Mouse (Mus musculus) megakaryocyte, adult 5-6 weeks (primary cell): ENCODE measurements around the gene Smu1. TPM values are rescaled to one million over a fixed set of nuclear protein-coding genes. Genes with fewer than 3 reads are reported as not detected.
"Not testable (repeated sequence)": the region's sequence is repeated elsewhere in the genome, so short reads cannot be mapped to it uniquely, and the experiment has no call there.

ENCODE experiments used
- ATAC-seq: 2 replicates; pipeline ENCODE4 v1.8.0; 2016; ENCODE audit warnings: mild to moderate bottlenecking, inconsistent platforms; ENCODE audit not compliant: poor library complexity, severe bottlenecking
- total RNA-seq, 2 experiments: library from RNA; stranded (forward) in 1 of 2; stranded (reverse) in 1 of 2; fragments of 153-499, 151-499 nt in 1 of 2; fragments of 221-1000, 200-1000 nt in 1 of 2; gene quantifications; 2 replicates each; pipeline versions ENCODE4 v1.2.3 to v1.2.4; 2015 to 2017

Smu1 gene
- total RNA-seq (2015) (56.4 and 66.7 TPM in 2 replicates), total RNA-seq (2017) (94.9 and 100 TPM in 2 replicates)

- ATAC-seq: peak; percentile 99
These were observed at the start of gene Smu1 for GRCm38 (mm10) chr4:40757780-40758420. TSS of gene Smu1 (minus strand) at chr4:40757923.

DNA sequence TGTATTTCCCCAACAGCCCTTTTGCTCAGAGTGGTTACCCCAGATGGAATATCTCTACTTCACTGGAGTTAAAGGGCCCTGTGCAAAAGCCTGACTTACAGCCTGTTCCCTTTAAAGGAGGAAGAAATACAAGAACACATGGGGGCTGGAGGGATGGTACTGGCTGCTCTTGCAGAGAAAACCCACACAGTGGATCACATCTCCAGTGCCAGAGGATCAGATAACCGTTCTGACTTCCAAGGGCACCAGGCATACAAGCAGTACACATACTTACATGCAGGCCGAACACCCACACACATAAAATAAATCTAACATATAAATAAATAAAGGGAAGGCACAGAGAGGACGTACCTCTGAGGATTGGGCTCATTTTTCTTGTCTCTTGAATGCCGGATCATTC, 49.7 kb upstream of the Smu1 start:
- ATAC-seq: no peak

DNA sequence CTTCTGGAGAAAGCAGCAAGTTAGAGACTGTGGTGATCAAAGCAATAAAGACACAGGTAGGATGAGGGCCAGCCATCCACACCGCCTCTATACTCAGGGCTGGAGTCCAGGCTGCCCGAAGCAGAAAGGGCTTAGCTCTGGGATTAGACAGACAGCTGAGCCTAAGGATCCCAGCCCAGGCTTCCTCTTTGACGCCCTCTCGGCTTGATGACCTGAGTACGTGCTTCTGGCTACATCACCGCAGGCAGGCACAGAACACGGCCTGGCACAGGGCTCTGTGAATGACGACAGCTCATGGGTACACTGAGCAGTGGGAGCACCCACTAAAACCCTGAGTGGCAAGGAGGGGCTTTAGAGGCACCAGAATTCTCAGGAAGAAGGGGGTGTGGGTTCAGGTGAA, 47.7 kb upstream of the Smu1 start:
- ATAC-seq: no peak

GRCm38 (mm10) chr4:40802787-40803186, 45.1 kb upstream of the Smu1 start:
- ATAC-seq: no peak

DNA sequence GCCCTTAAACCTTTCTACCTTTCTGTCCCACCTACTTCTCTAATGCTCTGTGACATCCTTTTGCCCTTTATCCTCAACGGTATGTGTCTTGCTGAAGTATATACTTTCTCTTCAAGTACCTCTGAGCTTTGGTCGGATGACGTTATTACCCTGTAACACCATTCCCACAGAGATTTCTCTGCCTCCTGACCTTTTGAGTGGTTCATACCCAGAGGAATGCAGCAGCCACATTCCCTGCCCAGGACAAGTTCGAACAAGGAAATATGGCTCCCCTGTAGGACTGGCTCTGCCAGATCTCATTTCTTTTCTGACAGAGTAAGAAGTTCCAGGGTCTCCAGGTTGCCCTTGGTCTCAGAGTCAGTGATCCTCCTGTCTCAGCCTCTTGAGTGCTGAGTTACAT, 44.2 kb upstream of the Smu1 start:
- ATAC-seq: no peak

- ATAC-seq: no peak
These were observed 43.1 kb upstream of the Smu1 start for GRCm38 (mm10) chr4:40800873-40801272.

DNA sequence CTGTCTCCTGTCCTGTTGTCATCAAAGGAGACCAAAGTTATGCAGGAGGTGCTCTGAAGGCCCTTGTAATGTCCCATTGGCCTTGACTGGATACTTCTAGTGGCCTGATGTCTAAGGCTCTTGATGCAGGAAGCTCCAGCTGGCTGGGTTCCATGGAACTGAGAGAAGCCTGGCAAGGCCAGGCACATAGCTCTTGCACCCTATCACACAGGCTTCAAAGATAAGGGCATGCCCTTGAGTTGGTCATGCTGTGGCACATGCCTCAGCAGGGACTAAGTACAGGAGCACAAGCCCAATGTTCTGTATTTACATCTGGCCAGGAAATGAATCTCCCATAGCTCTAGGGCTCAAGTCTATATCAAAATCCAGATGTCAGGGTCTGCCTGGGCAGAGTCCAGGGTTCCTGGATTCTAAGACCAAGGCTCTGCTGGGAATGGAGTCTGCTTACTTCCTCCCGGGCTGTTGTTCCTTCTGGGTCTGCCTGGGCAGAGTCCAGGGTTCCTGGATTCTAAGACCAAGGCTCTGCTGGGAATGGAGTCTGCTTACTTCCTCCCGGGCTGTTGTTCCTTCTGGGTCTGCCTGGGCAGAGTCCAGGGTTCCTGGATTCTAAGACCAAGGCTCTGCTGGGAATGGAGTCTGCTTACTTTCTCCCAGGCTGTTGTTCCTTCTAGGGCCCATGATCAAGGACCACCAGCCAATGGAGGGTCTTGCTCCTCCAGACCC, 41.3 kb upstream of the Smu1 start:
- not testable (repeated sequence) for ATAC-seq

GRCm38 (mm10) chr4:40795761-40796160, 38.0 kb upstream of the Smu1 start:
- ATAC-seq: no peak

- no peak for ATAC-seq
These were observed 36.6 kb upstream of the Smu1 start for GRCm38 (mm10) chr4:40794320-40794719.

DNA sequence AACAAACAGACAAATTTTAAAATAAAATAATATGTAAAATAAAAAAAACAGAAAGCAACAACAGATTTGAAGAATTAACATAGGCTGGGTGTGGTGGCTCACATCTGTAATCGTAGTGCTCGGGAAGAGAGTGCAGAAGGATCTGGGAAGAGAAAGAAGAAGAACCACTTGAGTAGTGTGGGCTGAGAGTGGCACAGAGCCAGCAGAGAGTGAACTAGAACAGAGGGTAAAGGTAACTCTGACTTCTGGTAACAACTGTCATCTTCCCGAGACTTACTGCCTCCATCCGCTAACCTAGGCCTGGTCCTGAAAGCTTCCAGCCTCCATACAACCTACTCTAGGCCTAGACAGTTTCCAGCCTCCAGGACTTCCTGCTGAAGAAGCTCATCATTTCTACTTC, 33.5 kb upstream of the Smu1 start:
- no peak for ATAC-seq

- ATAC-seq: no peak
These were observed 28.9 kb upstream of the Smu1 start for GRCm38 (mm10) chr4:40786578-40786977.

- no peak for ATAC-seq
These were observed 28.0 kb upstream of the Smu1 start for GRCm38 (mm10) chr4:40785620-40786166.

DNA sequence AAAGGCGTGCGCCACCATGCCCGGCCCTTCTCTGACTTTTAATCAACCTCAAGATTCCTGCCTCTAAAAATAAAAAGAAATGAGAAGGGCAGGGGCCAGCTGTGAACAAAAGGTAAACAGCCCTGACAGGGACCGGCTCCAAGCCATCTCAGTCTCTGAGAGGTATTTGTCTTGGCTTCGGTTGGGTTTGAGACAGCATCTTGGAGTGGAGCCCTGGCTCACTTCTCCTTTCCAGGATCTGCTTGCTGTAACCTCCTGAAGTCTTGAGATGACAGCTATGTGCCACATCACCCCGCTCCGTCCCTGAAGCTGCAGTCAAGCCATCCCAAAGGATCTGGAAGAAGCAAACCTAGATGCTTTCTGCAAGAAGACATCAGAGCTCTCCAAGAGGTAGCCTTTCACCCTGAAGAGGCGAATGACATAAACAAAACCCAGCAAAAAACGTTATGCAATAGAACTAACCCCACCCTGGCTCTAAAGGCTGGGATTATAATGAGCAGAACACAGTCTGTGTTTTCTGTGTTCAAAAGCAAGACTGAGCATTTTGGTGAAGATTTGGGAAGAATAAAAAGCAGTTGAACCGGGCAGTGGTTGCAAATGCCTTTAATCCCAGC, 26.9 kb upstream of the Smu1 start:
- ATAC-seq: peak; percentile 50; the same call in 1 of the 2 replicates

DNA sequence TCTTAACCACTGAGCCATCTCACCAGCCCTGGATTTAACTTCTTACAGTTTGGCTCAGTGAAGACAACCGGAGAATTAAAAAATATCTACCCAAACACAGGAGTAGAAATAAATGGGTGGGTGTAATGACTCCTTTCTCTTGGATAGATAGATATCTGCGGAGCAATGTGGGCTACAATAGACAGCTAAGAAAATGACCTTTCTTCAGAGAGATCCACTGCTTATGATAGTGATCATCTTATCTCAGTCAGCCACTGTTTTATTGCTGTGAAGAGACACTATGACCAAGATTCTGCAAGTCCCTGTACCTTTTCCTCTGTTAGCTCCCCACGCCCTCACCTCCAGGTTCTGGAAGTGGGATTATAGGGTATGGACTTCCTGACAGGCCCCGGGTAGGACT, 25.3 kb upstream of the Smu1 start:
- no peak for ATAC-seq

- ATAC-seq: peak; percentile 43
These were observed 24.2 kb upstream of the Smu1 start for GRCm38 (mm10) chr4:40781797-40782495.

DNA sequence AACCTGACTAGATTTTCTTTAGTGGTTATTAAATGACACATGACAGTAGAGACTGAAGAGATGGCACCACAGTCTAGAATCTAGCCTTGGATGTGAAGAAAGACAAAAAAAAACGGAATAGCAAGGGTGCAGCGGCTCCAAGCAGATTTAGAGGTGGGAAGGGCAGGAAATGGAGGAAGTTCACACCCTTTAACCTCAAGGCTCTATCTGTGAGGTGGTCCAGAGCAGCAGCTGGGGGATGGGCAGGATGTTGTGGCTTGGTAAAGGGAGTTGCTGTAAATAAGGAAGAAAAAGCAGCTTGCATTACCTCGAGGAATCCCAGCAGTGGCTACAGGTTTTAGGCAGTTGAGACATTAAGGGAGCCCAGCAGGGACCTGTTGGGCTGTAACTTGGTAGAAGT, 23.4 kb upstream of the Smu1 start:
- peak; percentile 81 for ATAC-seq

- no peak for ATAC-seq
These were observed 20.9 kb upstream of the Smu1 start for GRCm38 (mm10) chr4:40778656-40779055.

DNA sequence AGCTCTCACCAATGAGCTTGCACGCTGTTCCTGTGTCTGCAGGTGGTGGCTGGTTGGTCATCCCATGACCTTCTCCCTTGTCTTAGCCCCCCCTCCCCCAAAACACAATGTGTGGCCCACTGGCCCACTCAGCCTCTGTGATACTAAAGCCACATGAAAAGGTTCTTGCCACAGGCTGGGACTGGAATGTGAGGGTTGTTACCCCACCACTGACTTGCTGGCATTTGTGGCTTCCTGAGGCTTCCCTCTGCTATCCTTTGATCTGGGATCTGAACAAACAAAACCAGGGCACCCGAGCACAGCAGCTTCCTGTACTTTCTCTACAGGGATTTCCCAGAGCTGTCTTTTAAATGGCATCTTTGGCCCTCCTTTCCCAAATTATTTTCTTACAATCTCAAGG, 19.4 kb upstream of the Smu1 start:
- ATAC-seq: no peak

GRCm38 (mm10) chr4:40776416-40776815, 18.7 kb upstream of the Smu1 start:
- ATAC-seq: no peak

- ATAC-seq: peak; percentile 74
These were observed 16.8 kb upstream of the Smu1 start for GRCm38 (mm10) chr4:40774279-40775259.
